Mouse (Mus musculus) limb, embryonic 14.5 days (tissue): ENCODE results near the gene Abi3. TPM values are rescaled to one million over a fixed set of nuclear protein-coding genes. Genes with fewer than 3 reads are reported as not detected.

Source experiments
- ATAC-seq: fragments of 200-750 bp; cut with Nextera tagmentation; 2 replicates; pipeline ENCODE4 v1.8.0; 2017; ENCODE audit warnings: low read depth, moderate number of reproducible peaks, moderate TSS enrichment; ENCODE audit not compliant: low FRiP score
- DNase-seq: peaks from one replicate; pipeline ENCODE4 v3.0.0-alpha.2; 2015; ENCODE audit warnings: low spot score
- H3K27ac ChIP-seq: fragments of 300-500 bp; sonication (generic); replicated peaks from 2 replicates; pipeline ENCODE4 v1.5.1; 2014; ENCODE audit warnings: low read depth, mild to moderate bottlenecking, low read length, moderate library complexity, mixed read lengths
- H3K27me3 ChIP-seq: fragments of 300-500 bp; sonication (generic); 2 replicates; pipeline ENCODE4 v1.6.1; 2014; ENCODE audit warnings: low read length, mixed read lengths; ENCODE audit not compliant: control insufficient read depth, insufficient read depth
- H3K36me3 ChIP-seq: fragments of 300-500 bp; sonication (generic); 2 replicates; pipeline ENCODE4 v1.6.1; 2014; ENCODE audit warnings: mild to moderate bottlenecking, low read length, moderate library complexity, mixed read lengths; ENCODE audit not compliant: control insufficient read depth, insufficient read depth
- H3K4me1 ChIP-seq: fragments of 300-500 bp; sonication (generic); 2 replicates; pipeline ENCODE4 v1.6.1; 2014; ENCODE audit warnings: antibody characterized with exemption, low read length, mixed read lengths; ENCODE audit not compliant: control insufficient read depth, insufficient read depth
- H3K4me2 ChIP-seq: fragments of 300-500 bp; sonication (generic); replicated peaks from 2 replicates; pipeline ENCODE4 v1.6.1; 2014; ENCODE audit warnings: low read depth, mild to moderate bottlenecking, low read length, moderate library complexity; ENCODE audit not compliant: severe bottlenecking
- H3K4me3 ChIP-seq: fragments of 300-500 bp; sonication (generic); replicated peaks from 2 replicates; pipeline ENCODE4 v1.5.1; 2014; ENCODE audit warnings: low read length
- H3K9ac ChIP-seq: fragments of 300-500 bp; sonication (generic); 2 replicates; pipeline ENCODE4 v1.6.1; 2014; ENCODE audit warnings: mild to moderate bottlenecking, low read depth, low read length, moderate library complexity; ENCODE audit not compliant: severe bottlenecking
- H3K9me3 ChIP-seq: fragments of 300-500 bp; sonication (generic); 2 replicates; pipeline ENCODE4 v1.6.1; 2016; ENCODE audit warnings: low read length; ENCODE audit not compliant: control insufficient read depth
- POLR2A ChIP-seq: fragments of 200-500 bp; IDR thresholded peaks from 2 replicates; pipeline ENCODE4 v1.8.0; 2012; ENCODE audit warnings: inconsistent platforms, mild to moderate bottlenecking, moderate library complexity, borderline replicate concordance; ENCODE audit not compliant: insufficient read depth, insufficient read length; ENCODE audit errors: extremely low read depth
- WGBS: fragments of 180-500 bp; shearing (Covaris S2); extraction: QIAGEN DNeasy Blood & Tissue Kit; methylation state at CpG from one replicate; pipeline ENCODE4 v1.1.7; 2014; 5-methylcytosine and 5-hydroxymethylcytosine counted together
- polyA plus RNA-seq, 2 experiments: library from polyadenylated mRNA; depleted of rRNA in 1 of 2; stranded (reverse) in 1 of 2; unstranded in 1 of 2; fragments of >200 nt; fragmentation: Nextera tagmentation in 1 of 2; extraction: Ambion mirVana in 1 of 2; gene quantifications; 2 replicates each; pipeline versions ENCODE4 v1.2.1 to v1.2.3; 2012 to 2014

The Abi3 gene
- polyA plus RNA-seq, 2 experiments: 5.5 to 7.8 TPM

DNA sequence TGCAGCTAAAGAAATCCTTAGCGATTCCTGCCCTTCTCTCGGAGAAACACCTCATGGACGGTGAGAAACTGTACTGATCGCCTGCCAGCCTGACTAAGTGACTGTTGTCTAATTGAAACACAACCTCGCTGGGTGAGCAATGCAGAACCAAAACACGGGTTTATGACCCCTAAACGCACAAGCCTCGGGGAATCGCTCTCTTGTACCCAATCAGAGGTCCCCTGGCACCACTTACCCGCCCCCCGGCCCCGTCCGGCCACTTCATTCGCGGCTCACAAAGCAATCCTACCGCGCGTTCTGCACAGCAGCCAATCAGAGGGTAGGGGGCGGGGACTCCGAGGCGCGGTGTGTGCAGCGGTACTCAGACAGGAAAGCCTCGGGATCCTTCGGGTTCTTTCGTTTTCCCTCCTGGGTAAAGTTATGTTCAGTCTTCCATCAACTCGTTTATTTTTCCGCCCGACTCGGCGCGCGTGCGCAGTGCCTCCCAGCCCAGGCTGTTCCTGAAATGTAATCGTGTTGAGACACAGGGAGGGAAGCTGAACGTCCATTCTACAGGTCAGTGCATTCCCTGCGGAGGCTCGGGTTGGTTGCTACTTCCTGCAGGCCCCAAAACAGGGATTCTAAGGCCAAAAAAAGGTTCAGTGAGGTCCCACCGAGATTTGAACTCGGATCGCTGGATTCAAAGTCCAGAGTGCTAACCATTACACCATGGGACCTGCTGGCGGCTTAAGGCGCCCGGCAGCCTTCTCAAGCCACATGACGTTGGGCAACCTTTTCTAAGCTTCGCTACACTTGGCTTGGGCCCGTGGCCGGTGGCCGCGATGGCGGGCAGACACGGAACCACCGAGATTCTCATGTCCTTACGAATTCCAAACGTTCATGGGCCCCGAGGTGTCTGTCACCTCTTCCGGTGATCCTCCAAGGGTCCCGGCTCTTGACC, 16.5 kb upstream of the Abi3 start:
- peak; percentile 98 for ATAC-seq
- H3K27ac ChIP-seq: peak overlapping the region; percentile 92

DNA sequence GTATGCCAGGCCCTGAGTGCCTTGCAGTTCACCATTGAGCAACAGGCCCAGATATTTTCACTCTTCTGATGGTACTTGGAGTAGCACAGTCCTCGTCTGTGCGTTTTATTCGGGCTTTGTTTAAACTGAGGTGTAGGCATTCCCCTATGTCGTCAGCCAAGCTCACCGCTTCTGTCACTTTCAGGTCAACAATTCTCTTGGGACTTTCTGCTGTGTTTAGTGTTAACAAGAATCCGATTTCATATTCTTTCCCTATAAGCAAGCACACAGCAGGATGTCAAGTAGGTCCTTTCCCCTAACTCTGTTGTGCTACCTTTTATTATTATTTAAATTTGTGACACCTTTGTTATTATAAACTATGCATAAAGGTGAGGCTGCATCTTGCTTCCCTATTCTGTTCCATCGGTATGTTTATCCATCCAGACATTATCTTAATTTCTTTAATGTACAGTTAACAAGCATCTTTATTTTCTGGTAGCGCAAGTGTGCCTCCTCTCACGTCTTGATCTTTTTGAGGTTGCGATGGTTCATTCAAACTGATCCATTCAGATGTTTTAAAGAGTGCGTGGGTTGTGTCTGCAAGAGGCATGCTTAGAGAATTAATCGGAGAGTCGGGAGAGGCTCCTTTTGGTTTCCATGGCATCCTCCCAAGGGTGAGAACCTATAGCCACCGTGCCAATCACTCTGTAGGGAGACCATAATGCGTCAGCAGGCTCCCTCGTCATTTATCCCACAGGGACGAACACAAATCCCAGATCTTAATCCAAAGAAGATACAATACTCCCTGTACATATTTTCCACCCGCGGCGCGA, 15.6 kb upstream of the Abi3 start:
- ATAC-seq (no peak), DNase-seq (peak; percentile 40)
- Histone ChIP-seq H3K4me1 (peaks cover 6% of the 10 kb centered on the region; the same call in 1 of the 2 replicates), H3K36me3 (no peaks in the 10 kb centered on the region), H3K9me3 (no peaks in the 10 kb centered on the region), H3K27me3 (no peaks in the 10 kb centered on the region), H3K4me3 (peak overlapping the region; percentile 80), H3K27ac (peak overlapping the region; percentile 71), H3K9ac (peak overlapping the region; percentile 59), H3K4me2 (peak overlapping the region; percentile 56)
- no peak for TF ChIP-seq POLR2A
- 17% methylated on average over 21 of the region's 21 CpGs for WGBS

More for the DNA sequence above, 16.5 kb upstream of the Abi3 start:
- WGBS: under 1% methylated on average over 58 of the region's 58 CpGs
- Histone ChIP-seq H3K4me2 (peak overlapping the region; percentile 56), H3K9me3 (no peaks in the 10 kb centered on the region), H3K27me3 (no peaks in the 10 kb centered on the region), H3K4me1 (peaks cover 6% of the 10 kb centered on the region; the same call in 1 of the 2 replicates), H3K4me3 (peak overlapping the region; percentile 80), H3K36me3 (no peaks in the 10 kb centered on the region), H3K9ac (peak overlapping the region; percentile 64)
- TF ChIP-seq POLR2A: peak; percentile 43; the same call in 1 of the 2 replicates
- DNase-seq: peak; percentile 99

DNA sequence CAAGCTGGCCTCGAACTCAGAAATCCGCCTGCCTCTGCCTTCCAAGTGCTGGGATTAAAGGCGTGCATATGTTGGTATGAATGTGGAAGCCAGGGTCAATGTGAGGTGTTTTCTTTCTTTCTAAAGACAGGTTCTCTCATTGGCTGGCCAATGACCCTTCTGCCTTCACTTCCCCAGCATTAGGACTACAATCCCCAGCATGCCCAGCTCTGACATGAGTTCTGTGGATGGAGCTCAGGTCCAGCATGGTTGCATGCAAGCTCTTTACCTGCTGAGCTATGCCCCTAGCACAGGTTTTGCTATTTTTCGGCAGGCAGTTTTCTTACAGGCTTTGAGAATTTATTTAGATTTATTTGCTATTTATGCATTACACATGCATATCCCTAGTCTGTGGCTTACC, 15.0 kb upstream of the Abi3 start:
- no peak for TF ChIP-seq POLR2A
- H3K36me3 ChIP-seq: no peaks in the 10 kb centered on the region
- WGBS: 75% methylated on average over 4 of the region's 4 CpGs
- DNase-seq: no peak
- H3K27ac ChIP-seq: no peak overlapping the region
- no peak for ATAC-seq
- H3K4me3 ChIP-seq: no peak overlapping the region
- no peaks in the 10 kb centered on the region for H3K27me3 ChIP-seq
- no peaks in the 10 kb centered on the region for H3K9me3 ChIP-seq
- peaks cover 6% of the 10 kb centered on the region; the same call in 1 of the 2 replicates for H3K4me1 ChIP-seq
- no peak overlapping the region for H3K4me2 ChIP-seq
- no peak overlapping the region for H3K9ac ChIP-seq

DNA sequence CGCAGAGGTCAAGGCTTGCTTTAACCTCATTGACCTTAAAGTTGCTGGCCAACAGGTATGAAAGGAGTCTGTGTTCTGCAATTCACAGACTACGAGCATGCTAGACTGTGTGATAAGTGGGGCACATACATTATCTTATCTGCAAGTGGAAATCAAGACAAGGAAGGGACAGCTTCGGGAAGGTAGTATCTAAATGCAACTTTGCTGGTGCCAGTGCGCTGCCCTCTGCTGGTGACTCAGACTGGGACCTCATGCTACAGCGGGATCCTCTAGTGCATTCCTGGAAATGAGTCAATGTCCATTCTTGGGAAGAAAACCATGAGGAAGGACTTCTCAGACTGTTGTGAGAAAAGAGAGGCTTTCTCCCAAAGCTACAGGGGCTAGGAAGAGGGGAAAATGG, 11.4 kb upstream of the Abi3 start:
- 64% methylated on average over 5 of the region's 5 CpGs for WGBS

DNA sequence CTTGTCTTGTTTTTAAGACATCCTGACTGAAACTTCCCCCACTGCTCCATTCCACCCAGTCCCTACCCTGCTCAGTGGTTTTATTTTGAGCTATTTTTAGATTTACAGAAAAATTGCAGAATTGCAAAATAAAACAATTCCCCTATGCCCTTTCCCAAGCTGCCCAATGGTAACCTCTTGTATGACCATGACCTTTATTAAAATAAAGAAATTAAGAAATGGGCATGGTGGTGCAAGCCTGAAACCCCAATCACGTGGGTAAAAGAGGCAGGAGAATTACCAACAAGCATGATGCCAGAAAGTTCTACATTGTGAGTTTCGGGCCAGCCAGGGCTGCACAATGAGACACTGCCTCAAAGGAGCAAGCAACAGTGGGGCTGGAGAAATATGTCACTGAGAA, 8.6 kb upstream of the Abi3 start:
- Histone ChIP-seq H3K9ac (no peak overlapping the region), H3K27ac (no peak overlapping the region), H3K9me3 (no peaks in the 10 kb centered on the region), H3K4me3 (no peak overlapping the region), H3K36me3 (no peaks in the 10 kb centered on the region), H3K4me2 (no peak overlapping the region), H3K4me1 (no peaks in the 10 kb centered on the region), H3K27me3 (no peaks in the 10 kb centered on the region)
- 75% methylated on average over 2 of the region's 2 CpGs for WGBS
- ATAC-seq (no peak), DNase-seq (no peak)
- no peak for TF ChIP-seq POLR2A

More for the DNA sequence above, 11.4 kb upstream of the Abi3 start:
- H3K4me1 ChIP-seq: no peaks in the 10 kb centered on the region
- H3K36me3 ChIP-seq: no peaks in the 10 kb centered on the region
- no peak overlapping the region for H3K9ac ChIP-seq
- no peak overlapping the region for H3K4me3 ChIP-seq
- no peaks in the 10 kb centered on the region for H3K27me3 ChIP-seq
- H3K9me3 ChIP-seq: no peaks in the 10 kb centered on the region
- TF ChIP-seq POLR2A: no peak
- DNase-seq (no peak), ATAC-seq (no peak)
- no peak overlapping the region for H3K27ac ChIP-seq
- no peak overlapping the region for H3K4me2 ChIP-seq
